Mouse (Mus musculus) hindbrain, embryonic 15.5 days (tissue): ENCODE measurements around the gene Nsmce1. TPM values are rescaled to one million over a fixed set of nuclear protein-coding genes. Genes with fewer than 3 reads are reported as not detected.
A peak's percentile ranks its signal among the peaks of the same experiment; 100 is the strongest.

Source experiments
- ATAC-seq: fragments of 200-750 bp; cut with Nextera tagmentation; 2 replicates; pipeline ENCODE4 v1.8.0; 2017; ENCODE audit warnings: low read depth, moderate number of reproducible peaks, moderate TSS enrichment; ENCODE audit not compliant: low FRiP score
- H3K27ac ChIP-seq: fragments of 300-500 bp; sonication (generic); replicated peaks from 2 replicates; pipeline ENCODE4 v1.5.1; 2015; ENCODE audit warnings: mild to moderate bottlenecking, inconsistent platforms
- H3K27me3 ChIP-seq: fragments of 300-500 bp; sonication (generic); 2 replicates; pipeline ENCODE4 v1.6.1; 2015; ENCODE audit warnings: control low read depth, inconsistent platforms
- H3K36me3 ChIP-seq: fragments of 300-500 bp; sonication (generic); 2 replicates; pipeline ENCODE4 v1.6.1; 2015; ENCODE audit warnings: control low read depth, inconsistent platforms
- H3K4me1 ChIP-seq: fragments of 300-500 bp; sonication (generic); replicated peaks from 2 replicates; pipeline ENCODE4 v1.6.1; 2015; ENCODE audit warnings: control low read depth, inconsistent platforms
- H3K4me2 ChIP-seq: fragments of 300-500 bp; sonication (generic); 2 replicates; pipeline ENCODE4 v1.6.1; 2015; ENCODE audit warnings: moderate library complexity, mild to moderate bottlenecking, inconsistent platforms
- H3K4me3 ChIP-seq: fragments of 300-500 bp; sonication (generic); 2 replicates; pipeline ENCODE4 v1.5.1; 2015; ENCODE audit warnings: mild to moderate bottlenecking, inconsistent platforms
- H3K9ac ChIP-seq: fragments of 300-500 bp; sonication (generic); 2 replicates; pipeline ENCODE4 v1.6.1; 2015; ENCODE audit warnings: inconsistent platforms
- H3K9me3 ChIP-seq: fragments of 300-500 bp; sonication (generic); 2 replicates; pipeline ENCODE4 v1.6.1; 2016; ENCODE audit warnings: control low read depth, inconsistent platforms
- WGBS: fragments of 180-500 bp; shearing (Covaris S2); methylation state at CpG from one replicate; pipeline ENCODE4 v1.1.7; 2015; 5-methylcytosine and 5-hydroxymethylcytosine counted together
- polyA plus RNA-seq: library from polyadenylated mRNA; unstranded; fragments of >200 nt; fragmentation: Nextera tagmentation; extraction: Ambion mirVana; gene quantifications from 2 replicates; pipeline ENCODE4 v1.2.1, GENCODE M21; 2015

Nsmce1 gene
- 89.2 and 99.4 TPM in 2 replicates for polyA plus RNA-seq

- H3K4me2 ChIP-seq = peak within 1 kb of the TSS; percentile 62
- H3K9me3 ChIP-seq = no peaks in the 10 kb centered on the region
- under 1% methylated on average over 56 of the region's 56 CpGs for WGBS
- H3K27ac ChIP-seq = peak within 1 kb of the TSS; percentile 89
- H3K27me3 ChIP-seq = no peaks in the 10 kb centered on the region
- H3K36me3 ChIP-seq = no peaks in the 10 kb centered on the region
- peak within 1 kb of the TSS; percentile 50 for H3K4me3 ChIP-seq
- peak within 1 kb of the TSS; percentile 65 for H3K9ac ChIP-seq
- peak; percentile 99 for ATAC-seq
- H3K4me1 ChIP-seq = peaks cover 25% of the 10 kb centered on the region
These were observed at the start of gene Nsmce1 for GRCm38 (mm10) chr7:125490947-125491735. Gene Nsmce1 (minus strand): TSS chr7:125491596.

GRCm38 (mm10) chr7:125541026-125541425, 49.6 kb upstream of the Nsmce1 start:
- no peaks in the 10 kb centered on the region for H3K9me3 ChIP-seq
- WGBS = 83% methylated on average over 1 of the region's 1 CpGs

DNA sequence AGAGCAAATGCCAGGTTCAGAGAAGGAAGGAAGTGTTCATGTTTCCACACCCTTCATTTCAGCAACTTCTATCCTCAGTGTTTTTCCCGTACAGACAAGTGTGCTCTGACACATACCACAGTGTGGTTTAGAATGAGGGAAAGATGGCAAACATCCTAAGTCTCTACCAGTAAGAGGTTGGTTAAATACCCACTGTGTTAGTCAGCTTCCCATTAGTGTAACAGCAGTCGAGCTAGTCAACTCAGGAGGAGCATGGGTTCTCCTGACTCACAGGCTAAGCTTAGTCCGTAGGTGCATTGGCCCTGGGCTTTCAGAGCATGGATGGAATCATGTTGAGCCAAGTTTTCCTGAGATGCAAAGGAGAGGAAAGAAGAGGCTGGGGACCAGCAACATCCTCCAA, 48.0 kb upstream of the Nsmce1 start:
- H3K9ac ChIP-seq = no peak overlapping the region
- no peaks in the 10 kb centered on the region for H3K4me1 ChIP-seq
- no peaks in the 10 kb centered on the region for H3K36me3 ChIP-seq
- WGBS = 89% methylated on average over 3 of the region's 3 CpGs
- H3K4me3 ChIP-seq = no peak overlapping the region
- no peaks in the 10 kb centered on the region for H3K27me3 ChIP-seq
- H3K4me2 ChIP-seq = no peak overlapping the region
- no peaks in the 10 kb centered on the region for H3K9me3 ChIP-seq
- ATAC-seq = no peak
- no peak overlapping the region for H3K27ac ChIP-seq

More at GRCm38 (mm10) chr7:125541026-125541425, 49.6 kb upstream of the Nsmce1 start:
- no peak for ATAC-seq
- Histone ChIP-seq H3K36me3 (no peaks in the 10 kb centered on the region), H3K9ac (no peak overlapping the region), H3K4me2 (no peak overlapping the region), H3K4me3 (no peak overlapping the region), H3K27me3 (no peaks in the 10 kb centered on the region), H3K27ac (no peak overlapping the region), H3K4me1 (no peaks in the 10 kb centered on the region)

DNA sequence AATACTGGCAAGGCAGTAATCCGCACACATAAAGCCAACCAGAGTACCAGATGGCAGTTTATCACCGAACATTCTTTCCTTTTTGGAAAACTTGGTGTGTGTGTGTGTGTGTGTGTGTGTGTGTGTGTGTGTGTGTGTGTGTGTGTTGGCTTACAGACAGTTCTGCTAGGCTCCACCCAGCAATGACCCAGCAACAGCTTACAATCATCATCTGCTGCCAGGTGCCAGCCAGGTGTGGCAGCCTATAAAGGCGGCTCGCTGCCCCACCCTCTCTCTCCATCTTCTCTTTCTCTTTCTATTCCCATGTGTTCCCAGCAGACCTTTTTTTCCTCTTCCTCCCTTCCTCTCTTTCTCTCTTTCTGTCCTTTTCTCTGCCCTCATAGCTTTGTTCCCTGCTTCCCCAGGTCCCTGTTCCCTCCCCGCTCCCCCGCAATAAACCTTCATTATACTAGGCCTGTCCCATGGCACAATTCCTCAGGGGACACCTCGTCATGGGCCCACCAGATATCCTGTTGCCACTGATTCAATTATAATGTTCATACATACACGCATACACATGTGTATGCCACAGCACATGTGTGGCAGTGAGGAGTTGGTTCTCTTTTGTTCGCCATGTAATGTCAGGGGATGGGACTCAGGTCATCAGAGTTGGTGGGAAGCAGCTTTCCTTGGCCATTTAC, 36.6 kb upstream of the Nsmce1 start:
- Histone ChIP-seq H3K9ac (no peak overlapping the region), H3K4me1 (no peaks in the 10 kb centered on the region), H3K27me3 (no peaks in the 10 kb centered on the region), H3K4me2 (no peak overlapping the region), H3K36me3 (no peaks in the 10 kb centered on the region), H3K9me3 (no peaks in the 10 kb centered on the region), H3K4me3 (no peak overlapping the region), H3K27ac (no peak overlapping the region)
- no peak for ATAC-seq
- 90% methylated on average over 9 of the region's 9 CpGs for WGBS

DNA sequence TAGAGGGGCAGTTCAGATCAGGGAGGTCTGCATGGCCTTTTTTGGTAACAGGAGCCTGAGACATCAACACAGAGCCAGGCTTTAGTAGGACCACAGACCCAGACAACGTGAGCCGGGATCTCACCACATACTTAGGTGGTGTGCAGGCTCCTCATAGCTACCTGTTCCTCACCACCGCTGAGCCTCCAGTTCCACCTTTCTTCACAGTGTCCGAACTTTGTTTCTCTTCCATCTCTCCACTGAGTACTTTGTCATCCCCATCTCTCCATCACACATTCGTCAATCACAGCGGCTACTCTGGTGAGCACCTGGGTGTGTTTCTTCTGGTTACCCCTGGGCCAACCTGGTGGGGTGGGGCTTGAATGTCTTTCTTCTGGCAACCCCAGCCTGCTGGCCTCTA, 35.8 kb upstream of the Nsmce1 start:
- no peak overlapping the region for H3K9ac ChIP-seq
- no peaks in the 10 kb centered on the region for H3K27me3 ChIP-seq
- ATAC-seq = no peak
- no peaks in the 10 kb centered on the region for H3K4me1 ChIP-seq
- no peak overlapping the region for H3K4me3 ChIP-seq
- no peak overlapping the region for H3K27ac ChIP-seq
- no peaks in the 10 kb centered on the region for H3K9me3 ChIP-seq
- no peak overlapping the region for H3K4me2 ChIP-seq
- WGBS = 92% methylated on average over 6 of the region's 6 CpGs
- no peaks in the 10 kb centered on the region for H3K36me3 ChIP-seq

DNA sequence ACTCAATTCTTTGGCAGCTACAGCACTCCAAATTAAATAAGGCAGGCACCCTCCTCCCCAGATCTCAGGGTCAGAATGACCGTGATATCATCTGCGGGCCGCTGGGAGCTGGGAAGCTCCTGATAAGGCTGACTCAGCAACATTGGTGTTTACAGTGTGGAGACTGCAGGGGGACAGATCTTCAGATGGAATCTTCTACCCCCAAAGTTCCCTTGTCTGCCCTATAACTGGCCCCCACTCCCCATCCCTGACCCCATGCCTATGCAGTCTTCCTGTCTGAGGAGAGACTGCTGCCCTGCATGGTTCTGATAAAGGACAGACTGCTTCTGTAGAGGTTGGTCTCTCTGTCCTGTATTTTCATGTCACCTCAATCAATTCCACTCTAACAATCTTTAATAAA, 31.7 kb upstream of the Nsmce1 start:
- 81% methylated on average over 3 of the region's 3 CpGs for WGBS
- H3K4me1 ChIP-seq = no peaks in the 10 kb centered on the region
- no peaks in the 10 kb centered on the region for H3K36me3 ChIP-seq
- no peak overlapping the region for H3K27ac ChIP-seq
- ATAC-seq = no peak
- no peak overlapping the region for H3K9ac ChIP-seq
- H3K4me3 ChIP-seq = no peak overlapping the region
- H3K9me3 ChIP-seq = no peaks in the 10 kb centered on the region
- no peak overlapping the region for H3K4me2 ChIP-seq
- H3K27me3 ChIP-seq = no peaks in the 10 kb centered on the region

GRCm38 (mm10) chr7:125519715-125520114, 28.3 kb upstream of the Nsmce1 start:
- Histone ChIP-seq H3K4me3 (no peak overlapping the region), H3K4me2 (no peak overlapping the region), H3K9me3 (no peaks in the 10 kb centered on the region), H3K27me3 (no peaks in the 10 kb centered on the region), H3K27ac (no peak overlapping the region), H3K36me3 (no peaks in the 10 kb centered on the region), H3K4me1 (no peaks in the 10 kb centered on the region), H3K9ac (no peak overlapping the region)
- no peak for ATAC-seq
- 95% methylated on average over 3 of the region's 3 CpGs for WGBS

- H3K27me3 ChIP-seq = no peaks in the 10 kb centered on the region
- 78% methylated on average over 6 of the region's 6 CpGs for WGBS
These were observed 26.1 kb upstream of the Nsmce1 start for GRCm38 (mm10) chr7:125517470-125517869.

GRCm38 (mm10) chr7:125516723-125517122, 25.3 kb upstream of the Nsmce1 start:
- Histone ChIP-seq H3K9me3 (no peaks in the 10 kb centered on the region), H3K9ac (no peak overlapping the region), H3K4me3 (no peak overlapping the region), H3K36me3 (no peaks in the 10 kb centered on the region), H3K27ac (no peak overlapping the region), H3K4me1 (no peaks in the 10 kb centered on the region), H3K4me2 (no peak overlapping the region), H3K27me3 (no peaks in the 10 kb centered on the region)
- WGBS = 91% methylated on average over 8 of the region's 8 CpGs
- no peak for ATAC-seq

More at GRCm38 (mm10) chr7:125517470-125517869, 26.1 kb upstream of the Nsmce1 start:
- ATAC-seq = no peak
- Histone ChIP-seq H3K36me3 (no peaks in the 10 kb centered on the region), H3K4me1 (no peaks in the 10 kb centered on the region), H3K4me3 (no peak overlapping the region), H3K9me3 (no peaks in the 10 kb centered on the region), H3K4me2 (no peak overlapping the region), H3K9ac (no peak overlapping the region), H3K27ac (no peak overlapping the region)

DNA sequence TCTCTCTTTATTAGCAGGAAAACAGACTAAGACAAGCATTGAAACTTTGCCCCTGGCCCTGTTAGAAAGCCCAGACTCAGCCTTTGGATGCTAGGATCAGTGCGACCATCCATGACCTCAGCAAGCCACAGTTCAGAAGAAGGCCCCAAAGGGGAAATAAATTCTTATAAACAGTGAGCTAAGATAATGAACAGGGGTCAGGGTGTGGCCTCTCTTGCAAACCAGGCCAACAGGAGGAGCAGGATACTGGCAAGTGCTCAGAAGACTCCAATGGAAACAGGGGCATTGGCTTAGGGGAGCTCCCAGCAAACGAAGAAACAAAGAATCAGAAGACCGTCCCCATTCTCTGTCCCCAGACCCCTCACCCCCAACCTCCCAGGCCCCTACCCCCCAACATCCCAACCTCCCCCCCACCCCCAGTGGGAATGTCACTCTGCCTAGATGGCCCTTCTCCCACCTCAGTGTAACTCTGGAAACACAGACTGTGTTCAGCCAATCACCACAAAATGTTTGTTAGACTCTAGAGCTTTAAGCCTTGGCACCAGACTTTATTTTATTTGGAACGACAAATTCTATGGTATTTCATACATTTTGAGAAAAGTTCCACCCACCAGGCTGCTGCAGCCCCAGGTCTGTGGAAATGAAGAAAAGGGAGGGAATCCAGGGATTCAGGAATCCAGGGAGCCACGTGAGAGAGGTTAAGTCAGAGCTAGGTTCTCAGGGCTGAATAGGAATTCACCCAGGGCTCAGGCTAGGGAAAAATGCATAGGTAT, 23.9 kb upstream of the Nsmce1 start:
- Histone ChIP-seq H3K9ac (no peak overlapping the region), H3K9me3 (no peaks in the 10 kb centered on the region), H3K4me3 (no peak overlapping the region), H3K4me2 (no peak overlapping the region), H3K4me1 (no peaks in the 10 kb centered on the region), H3K27ac (no peak overlapping the region), H3K36me3 (no peaks in the 10 kb centered on the region), H3K27me3 (no peaks in the 10 kb centered on the region)
- 76% methylated on average over 5 of the region's 5 CpGs for WGBS
- ATAC-seq = no peak

DNA sequence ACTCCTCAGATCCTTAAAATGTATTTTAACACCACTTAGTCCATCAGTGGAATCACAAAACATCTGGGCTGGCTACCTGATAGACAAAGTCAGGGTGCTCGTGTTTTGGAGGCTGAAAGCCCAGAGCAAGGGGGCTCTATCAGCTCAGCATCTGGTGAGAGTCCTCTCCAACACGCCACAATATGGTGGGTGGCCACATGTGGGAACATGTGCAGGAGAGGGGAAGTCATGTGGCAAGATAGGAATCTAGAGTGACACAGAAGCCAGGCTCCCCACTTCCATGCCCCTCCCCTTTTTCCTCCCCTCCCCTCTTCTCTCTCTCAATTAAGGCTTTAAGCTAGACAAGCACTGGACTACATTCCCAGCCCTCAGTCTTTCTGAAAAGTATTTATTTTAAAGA, 20.5 kb upstream of the Nsmce1 start:
- H3K9me3 ChIP-seq = no peaks in the 10 kb centered on the region
- H3K27me3 ChIP-seq = no peaks in the 10 kb centered on the region
- no peak overlapping the region for H3K4me3 ChIP-seq
- ATAC-seq = no peak
- no peaks in the 10 kb centered on the region for H3K4me1 ChIP-seq
- H3K27ac ChIP-seq = no peak overlapping the region
- 79% methylated on average over 2 of the region's 2 CpGs for WGBS
- no peak overlapping the region for H3K9ac ChIP-seq
- no peaks in the 10 kb centered on the region for H3K36me3 ChIP-seq
- H3K4me2 ChIP-seq = no peak overlapping the region

- no peak overlapping the region for H3K4me2 ChIP-seq
- H3K27ac ChIP-seq = no peak overlapping the region
- H3K9me3 ChIP-seq = no peaks in the 10 kb centered on the region
- no peak overlapping the region for H3K9ac ChIP-seq
- H3K4me3 ChIP-seq = no peak overlapping the region
- no peak for ATAC-seq
- H3K36me3 ChIP-seq = no peaks in the 10 kb centered on the region
- WGBS = 95% methylated on average over 5 of the region's 5 CpGs
- no peaks in the 10 kb centered on the region for H3K4me1 ChIP-seq
- H3K27me3 ChIP-seq = no peaks in the 10 kb centered on the region
These were observed 20.0 kb upstream of the Nsmce1 start for GRCm38 (mm10) chr7:125511432-125511831.
